Mouse (Mus musculus) bone marrow, adult 2 months (tissue): ENCODE measurements around the gene Gnl2. TPM values are rescaled to one million over a fixed set of nuclear protein-coding genes. Genes with fewer than 3 reads are reported as not detected.

Experiments used
- H3K27ac ChIP-seq: fragments of 200-500 bp; 2 replicates; pipeline ENCODE4 v1.5.1; 2012; ENCODE audit warnings: low read depth, mild to moderate bottlenecking, control low read depth, inconsistent platforms, low read length; ENCODE audit not compliant: control insufficient read depth, poor library complexity, insufficient read depth
- H3K4me1 ChIP-seq: fragments of 200-500 bp; 2 replicates; pipeline ENCODE4 v1.6.1; 2011; ENCODE audit warnings: low read length; ENCODE audit not compliant: control insufficient read depth, insufficient read depth
- H3K4me3 ChIP-seq: fragments of 200-500 bp; replicated peaks from 2 replicates; pipeline ENCODE3; 2011; ENCODE audit warnings: mild to moderate bottlenecking, low read depth, low read length, control low read depth; ENCODE audit not compliant: control insufficient read depth
- CTCF ChIP-seq: fragments of 200-500 bp; IDR thresholded peaks from 2 replicates; pipeline ENCODE4 v1.5.1; 2011; ENCODE audit warnings: low read length, control low read depth; ENCODE audit not compliant: control insufficient read depth, insufficient read depth
- POLR2A ChIP-seq: fragments of 200-500 bp; IDR thresholded peaks from 2 replicates; pipeline ENCODE4 v1.6.1; 2011; ENCODE audit warnings: low read depth, mild to moderate bottlenecking, control low read depth, low read length, borderline replicate concordance; ENCODE audit not compliant: control insufficient read depth
- WGBS: fragments of 180-500 bp; shearing (Covaris S2); methylation state at CpG from one replicate; pipeline ENCODE4 v1.1.7; 2018; 5-methylcytosine and 5-hydroxymethylcytosine counted together
- polyA plus RNA-seq: library from polyadenylated mRNA; stranded (reverse); fragments of >200 nt; gene quantifications from 2 replicates; pipeline ENCODE4 v1.2.4, GENCODE M21; 2011; ENCODE audit warnings: low replicate concordance; ENCODE audit not compliant: missing spikeins, insufficient read depth, insufficient read length

Gnl2 gene
- polyA plus RNA-seq, 1 experiment = 65.5 TPM

- Histone ChIP-seq H3K4me1 (no peaks in the 10 kb centered on the region), H3K27ac (no peak overlapping the region; the same call in 1 of the 2 replicates), H3K4me3 (no peak overlapping the region)
- TF ChIP-seq CTCF = no peak
- TF ChIP-seq POLR2A = no peak
- 5% methylated on average over 7 of the region's 7 CpGs for WGBS
Observed at GRCm38 (mm10) chr4:124990325-124990724, 26.1 kb upstream of the Gnl2 start.

GRCm38 (mm10) chr4:124997479-124998147 lies 18.8 kb upstream of the Gnl2 start:
- WGBS = 42% methylated on average over 10 of the region's 10 CpGs
- TF ChIP-seq CTCF (no peak), POLR2A (no peak)
- H3K4me3 ChIP-seq = no peak overlapping the region
- peak overlapping the region; percentile 69 for H3K27ac ChIP-seq
- peaks cover 4% of the 10 kb centered on the region for H3K4me1 ChIP-seq

- TF ChIP-seq CTCF (no peak), POLR2A (no peak)
- H3K27ac ChIP-seq = no peak overlapping the region
- WGBS = 79% methylated on average over 3 of the region's 3 CpGs
- H3K4me1 ChIP-seq = peaks cover 4% of the 10 kb centered on the region
- no peak overlapping the region for H3K4me3 ChIP-seq
Observed at GRCm38 (mm10) chr4:124999548-124999947, 16.8 kb upstream of the Gnl2 start.

- TF ChIP-seq POLR2A (no peak), CTCF (no peak)
- WGBS = 55% methylated on average over 8 of the region's 8 CpGs
Observed at GRCm38 (mm10) chr4:125002978-125003377, 13.4 kb upstream of the Gnl2 start.

GRCm38 (mm10) chr4:125004886-125005285 lies 11.5 kb upstream of the Gnl2 start:
- no peak overlapping the region for H3K27ac ChIP-seq
- no peak for TF ChIP-seq CTCF
- TF ChIP-seq POLR2A = no peak
- H3K4me3 ChIP-seq = no peak overlapping the region
- 61% methylated on average over 12 of the region's 12 CpGs for WGBS
- no peaks in the 10 kb centered on the region; the same call in 1 of the 2 replicates for H3K4me1 ChIP-seq

More at GRCm38 (mm10) chr4:125002978-125003377, 13.4 kb upstream of the Gnl2 start:
- Histone ChIP-seq H3K4me3 (no peak overlapping the region), H3K27ac (no peak overlapping the region), H3K4me1 (no peaks in the 10 kb centered on the region; the same call in 1 of the 2 replicates)

GRCm38 (mm10) chr4:125007460-125007859 lies 8.9 kb upstream of the Gnl2 start:
- no peak for TF ChIP-seq CTCF
- no peak for TF ChIP-seq POLR2A
- WGBS = 24% methylated on average over 15 of the region's 15 CpGs
- no peaks in the 10 kb centered on the region; the same call in 1 of the 2 replicates for H3K4me1 ChIP-seq
- no peak overlapping the region for H3K27ac ChIP-seq
- no peak overlapping the region for H3K4me3 ChIP-seq

GRCm38 (mm10) chr4:125008220-125008619 lies 8.2 kb upstream of the Gnl2 start:
- no peak overlapping the region for H3K4me3 ChIP-seq
- H3K27ac ChIP-seq = no peak overlapping the region
- TF ChIP-seq CTCF (no peak), POLR2A (no peak)
- no peaks in the 10 kb centered on the region; the same call in 1 of the 2 replicates for H3K4me1 ChIP-seq
- 67% methylated on average over 6 of the region's 6 CpGs for WGBS

GRCm38 (mm10) chr4:125008712-125009111 lies 7.7 kb upstream of the Gnl2 start:
- no peak overlapping the region for H3K27ac ChIP-seq
- WGBS = 78% methylated on average over 8 of the region's 8 CpGs
- H3K4me1 ChIP-seq = no peaks in the 10 kb centered on the region; the same call in 1 of the 2 replicates
- no peak overlapping the region for H3K4me3 ChIP-seq
- TF ChIP-seq CTCF (no peak), POLR2A (no peak)
